Mouse (Mus musculus) brain, embryonic 14.5 days (tissue): ENCODE data around the gene Pdzrn4. TPM values are rescaled to one million over a fixed set of nuclear protein-coding genes. Genes with fewer than 3 reads are reported as not detected.
A peak's percentile ranks its signal among the peaks of the same experiment; 100 is the strongest.

Experiments used
- DNase-seq: peaks from one replicate; pipeline ENCODE4 v3.0.0-alpha.2; 2011; ENCODE audit warnings: low read depth
- CTCF ChIP-seq: fragments of 200-500 bp; IDR thresholded peaks from 2 replicates; pipeline ENCODE4 v1.5.1; 2012; ENCODE audit warnings: inconsistent platforms, mild to moderate bottlenecking, moderate library complexity, borderline replicate concordance; ENCODE audit not compliant: insufficient read depth, insufficient read length; ENCODE audit errors: extremely low read depth
- POLR2A ChIP-seq: fragments of 200-500 bp; IDR thresholded peaks from 2 replicates; pipeline ENCODE4 v1.6.1; 2012; ENCODE audit warnings: mild to moderate bottlenecking, inconsistent platforms, borderline replicate concordance; ENCODE audit not compliant: poor library complexity, insufficient read depth, insufficient read length, severe bottlenecking; ENCODE audit errors: extremely low read depth
- polyA plus RNA-seq: library from polyadenylated mRNA; depleted of rRNA; stranded (reverse); fragments of >200 nt; gene quantifications from 2 replicates; pipeline ENCODE4 v1.2.3, GENCODE M21; 2012

The Pdzrn4 gene
- polyA plus RNA-seq, 1 experiment = 17.1 TPM

GRCm38 (mm10) chr15:92502797-92503196, 106.1 kb downstream of the Pdzrn4 start:
- DNase-seq = no peak
- TF ChIP-seq CTCF = no peak
- TF ChIP-seq POLR2A = no peak

DNA sequence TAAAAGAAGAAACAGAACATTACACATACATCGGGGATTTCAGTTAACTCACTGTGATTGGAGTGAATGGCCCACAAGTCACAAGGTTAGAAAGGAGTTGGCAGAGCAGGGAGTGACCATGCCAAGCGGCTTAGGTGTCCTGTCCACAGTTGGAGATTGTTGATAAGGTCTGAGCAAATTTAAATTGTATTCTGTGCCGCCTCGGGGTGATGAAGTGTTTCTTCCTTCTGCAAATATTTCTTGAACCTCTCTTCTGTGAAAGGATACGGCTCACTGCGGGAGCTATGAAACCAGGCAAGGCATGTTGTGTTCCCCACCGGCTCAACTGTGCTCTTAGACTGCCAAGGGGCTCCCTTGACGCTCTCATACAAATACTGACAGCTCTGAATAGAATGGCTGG, 112.7 kb downstream of the Pdzrn4 start:
- TF ChIP-seq CTCF (no peak), POLR2A (no peak)
- no peak for DNase-seq

DNA sequence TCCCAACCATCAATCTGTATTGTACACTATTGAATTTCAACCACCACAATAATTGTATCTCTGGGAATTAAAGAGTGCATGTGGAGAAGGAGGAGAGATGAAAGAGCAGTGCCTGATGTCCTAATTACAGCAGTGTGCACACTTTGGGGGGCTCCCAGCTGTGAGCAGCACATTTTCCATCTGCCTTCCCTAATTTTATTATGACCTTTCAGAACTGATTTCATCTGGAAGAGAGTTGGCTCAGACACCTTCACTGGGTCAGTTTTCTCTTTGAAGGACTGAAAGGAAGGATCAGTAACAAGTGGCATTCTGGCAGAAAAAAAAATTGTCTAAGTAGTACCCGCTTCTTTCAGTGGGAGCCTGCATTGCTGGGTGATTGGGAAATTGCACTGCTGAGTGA, 119.0 kb downstream of the Pdzrn4 start:
- peak; percentile 68 for DNase-seq
- no peak for TF ChIP-seq CTCF
- TF ChIP-seq POLR2A = no peak

DNA sequence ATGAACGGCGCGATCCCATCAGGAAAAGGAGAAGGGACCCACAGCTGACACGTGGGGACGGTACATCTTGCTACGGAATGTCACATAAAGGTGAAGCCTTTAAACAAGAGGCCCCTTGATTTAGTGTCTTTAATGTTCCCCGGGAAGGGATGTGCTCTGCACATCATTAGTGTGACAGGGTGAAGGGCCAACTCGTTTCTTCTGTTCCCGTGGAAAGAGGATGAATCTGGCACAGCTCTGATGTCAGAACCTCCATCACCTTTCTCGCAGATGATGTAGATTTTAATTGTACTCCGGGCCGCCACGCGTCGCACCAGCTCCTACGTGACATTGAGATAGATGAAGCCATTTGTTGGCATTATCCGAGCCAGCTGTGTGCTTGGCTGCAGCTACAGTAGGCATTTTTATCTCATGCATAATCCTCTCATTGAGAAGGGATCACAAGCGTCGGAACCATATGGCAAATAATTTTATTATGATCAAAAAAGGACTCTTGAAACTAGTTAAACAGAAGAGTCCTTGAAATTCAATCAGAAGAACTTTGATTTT, 124.1 kb downstream of the Pdzrn4 start:
- TF ChIP-seq POLR2A (no peak), CTCF (no peak)
- peak; percentile 85 for DNase-seq

DNA sequence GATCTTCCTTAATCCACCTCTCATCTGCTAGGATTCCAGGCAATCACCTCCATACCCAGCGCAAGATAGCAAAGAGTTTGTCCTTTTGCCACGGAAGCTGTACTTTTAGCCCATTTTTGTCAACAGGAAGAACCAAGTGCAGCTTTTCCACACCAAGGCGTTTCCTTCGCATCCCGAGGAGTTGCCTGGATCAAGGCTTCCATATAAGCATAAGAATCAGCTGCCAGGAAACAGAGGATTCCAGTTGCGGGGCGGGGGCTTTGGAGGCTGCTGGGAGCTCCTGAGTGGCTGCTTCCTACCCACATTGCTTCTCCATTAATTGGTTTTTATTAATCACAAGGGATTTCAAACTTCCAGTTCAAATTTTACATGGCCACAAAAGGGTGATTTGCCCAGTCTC, 125.0 kb downstream of the Pdzrn4 start:
- TF ChIP-seq POLR2A = no peak
- no peak for TF ChIP-seq CTCF
- DNase-seq = peak; percentile 29

DNA sequence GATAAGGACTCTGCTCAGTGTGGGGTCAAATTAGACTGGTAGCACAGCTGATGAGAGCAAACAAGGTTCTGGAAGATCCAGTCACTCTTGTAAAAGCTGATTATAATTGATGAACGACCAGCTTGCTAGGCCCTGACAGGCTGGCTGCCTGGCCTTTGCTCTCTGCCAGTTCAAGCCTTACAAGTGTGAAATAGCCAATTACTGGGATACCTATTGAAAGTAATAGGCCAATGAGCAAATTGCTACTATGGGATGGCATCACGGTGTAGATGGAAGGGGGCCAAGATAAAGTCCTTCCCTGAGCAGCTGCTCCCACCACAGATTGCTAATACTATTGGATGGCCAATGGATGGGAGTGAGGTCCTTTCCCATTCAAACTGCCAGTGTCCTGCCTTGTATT, 128.2 kb downstream of the Pdzrn4 start:
- TF ChIP-seq POLR2A = no peak
- no peak for TF ChIP-seq CTCF
- peak; percentile 80 for DNase-seq

GRCm38 (mm10) chr15:92525416-92525815, 128.7 kb downstream of the Pdzrn4 start:
- TF ChIP-seq CTCF (no peak), POLR2A (no peak)
- DNase-seq = no peak

DNA sequence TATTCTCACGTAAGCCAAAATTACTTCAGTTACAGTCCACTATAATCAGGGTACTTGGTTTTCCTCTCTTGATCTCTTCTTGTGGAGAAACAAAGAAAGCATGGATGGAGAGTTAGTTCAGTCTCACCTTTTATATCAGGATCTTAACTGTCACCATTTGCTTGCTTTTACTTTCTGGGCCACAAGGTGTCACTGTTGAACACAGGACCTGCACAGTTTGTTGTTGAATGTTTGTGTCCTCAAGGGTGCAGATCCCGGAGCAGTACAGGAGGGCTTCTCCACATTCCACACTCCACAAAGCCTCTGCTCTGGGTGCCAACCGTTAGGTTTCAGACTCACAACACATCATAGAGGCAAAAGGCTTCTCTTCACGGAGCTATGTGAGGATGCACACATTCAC, 130.1 kb downstream of the Pdzrn4 start:
- no peak for DNase-seq
- TF ChIP-seq CTCF (peak; percentile 41; the same call in 1 of the 2 replicates), POLR2A (no peak)

GRCm38 (mm10) chr15:92543252-92543651, 146.6 kb downstream of the Pdzrn4 start:
- DNase-seq = no peak
- TF ChIP-seq CTCF (no peak), POLR2A (no peak)

DNA sequence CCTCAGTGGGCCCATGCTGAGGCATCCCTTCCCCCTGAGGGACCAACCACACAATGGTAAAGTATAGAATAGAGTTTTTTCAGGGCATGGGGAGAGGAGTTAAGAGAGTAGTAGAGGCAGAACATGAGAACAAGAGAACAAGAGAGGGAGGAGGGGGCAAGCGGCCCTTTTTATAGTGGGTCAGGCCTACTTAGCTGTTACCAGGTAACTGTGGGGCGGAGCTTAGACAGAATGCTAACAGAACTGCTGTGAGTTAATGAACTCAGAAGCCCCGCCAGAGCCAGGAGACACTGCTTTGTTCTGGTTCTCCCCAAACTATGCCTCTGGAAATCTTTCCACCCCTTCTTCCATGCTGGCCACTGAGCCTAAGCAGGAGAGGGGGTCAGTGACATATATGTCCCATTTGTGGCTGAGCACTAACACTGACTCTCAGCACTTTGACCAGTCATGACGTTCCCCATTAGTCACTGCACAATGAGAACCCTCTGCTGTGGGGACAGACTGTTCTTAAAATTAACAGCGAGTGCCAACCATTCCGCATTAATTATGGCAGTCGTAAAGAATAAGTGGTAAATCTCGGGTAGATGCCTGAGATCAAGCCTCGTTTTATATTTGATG, 150.7 kb downstream of the Pdzrn4 start:
- TF ChIP-seq CTCF (no peak), POLR2A (no peak)
- DNase-seq = peak; percentile 55

GRCm38 (mm10) chr15:92555012-92555574, 158.4 kb downstream of the Pdzrn4 start:
- DNase-seq = no peak
- TF ChIP-seq POLR2A (no peak), CTCF (peak; percentile 8; the same call in 1 of the 2 replicates)

DNA sequence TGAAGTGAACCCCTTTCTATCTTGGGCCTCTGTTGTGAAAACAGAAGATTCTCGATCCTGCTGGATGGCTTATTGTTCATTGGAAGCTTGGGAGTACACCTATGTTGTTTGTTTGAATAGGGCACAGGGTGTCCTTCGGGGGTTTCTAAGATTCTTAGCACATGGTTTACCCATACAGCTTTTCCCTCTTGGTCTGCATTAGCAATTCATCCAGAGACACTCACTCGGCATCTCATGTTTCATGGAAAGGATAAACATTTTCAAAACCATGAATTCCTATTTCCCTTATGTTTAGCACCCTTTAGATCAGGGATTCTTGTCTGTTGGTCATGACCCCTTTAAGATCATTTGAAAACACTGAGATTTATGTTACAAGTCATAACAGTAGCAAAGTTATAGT, 159.0 kb downstream of the Pdzrn4 start:
- no peak for TF ChIP-seq POLR2A
- no peak for TF ChIP-seq CTCF
- DNase-seq = no peak
